Mouse (Mus musculus): ENCODE measurements around the gene Suox.
"Not testable (repeated sequence)": the region's sequence is repeated elsewhere in the genome, so short reads cannot be mapped to it uniquely, and the experiment has no call there.

Gene Suox

DNA sequence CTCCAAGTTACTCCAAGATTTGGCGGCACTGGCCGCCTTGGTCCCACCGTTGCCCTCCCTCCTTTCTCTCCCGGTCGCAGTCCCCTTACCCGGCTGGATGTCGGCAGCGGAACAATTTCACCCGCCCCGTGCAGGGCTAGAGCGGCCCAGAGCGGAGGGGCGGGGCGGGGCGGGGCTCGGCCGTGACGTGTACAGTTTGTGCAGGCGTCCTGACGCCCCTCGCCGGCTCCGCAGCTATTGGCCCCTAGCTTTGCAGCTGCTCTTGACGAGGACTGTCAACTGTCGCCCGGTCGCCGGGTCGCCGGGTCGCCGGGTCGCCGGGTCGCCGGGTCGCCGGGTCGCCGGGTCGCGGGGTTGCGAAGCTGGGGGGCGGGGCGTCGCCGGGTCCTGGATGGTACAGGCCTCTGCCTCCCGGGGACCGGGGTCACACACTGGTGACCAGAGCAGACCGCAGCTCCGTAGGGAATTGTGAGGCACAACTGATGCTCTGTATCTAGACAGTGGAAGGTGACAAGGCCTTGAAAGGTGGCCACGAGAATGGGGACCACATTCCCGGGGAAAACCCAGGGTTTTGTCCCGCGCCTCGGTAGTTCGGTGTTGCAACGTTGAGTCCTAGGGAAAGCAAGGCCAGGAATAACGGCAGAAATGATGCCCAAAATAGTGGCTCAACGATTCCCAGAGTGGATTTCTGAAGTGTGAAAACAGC, at the start of gene Suox:
Suox (minus strand) TSS at position 311 of the 706 bp plus-strand sequence.
- no peak for DNase-seq (ENCODE audit: low read depth, low spot score)

DNA sequence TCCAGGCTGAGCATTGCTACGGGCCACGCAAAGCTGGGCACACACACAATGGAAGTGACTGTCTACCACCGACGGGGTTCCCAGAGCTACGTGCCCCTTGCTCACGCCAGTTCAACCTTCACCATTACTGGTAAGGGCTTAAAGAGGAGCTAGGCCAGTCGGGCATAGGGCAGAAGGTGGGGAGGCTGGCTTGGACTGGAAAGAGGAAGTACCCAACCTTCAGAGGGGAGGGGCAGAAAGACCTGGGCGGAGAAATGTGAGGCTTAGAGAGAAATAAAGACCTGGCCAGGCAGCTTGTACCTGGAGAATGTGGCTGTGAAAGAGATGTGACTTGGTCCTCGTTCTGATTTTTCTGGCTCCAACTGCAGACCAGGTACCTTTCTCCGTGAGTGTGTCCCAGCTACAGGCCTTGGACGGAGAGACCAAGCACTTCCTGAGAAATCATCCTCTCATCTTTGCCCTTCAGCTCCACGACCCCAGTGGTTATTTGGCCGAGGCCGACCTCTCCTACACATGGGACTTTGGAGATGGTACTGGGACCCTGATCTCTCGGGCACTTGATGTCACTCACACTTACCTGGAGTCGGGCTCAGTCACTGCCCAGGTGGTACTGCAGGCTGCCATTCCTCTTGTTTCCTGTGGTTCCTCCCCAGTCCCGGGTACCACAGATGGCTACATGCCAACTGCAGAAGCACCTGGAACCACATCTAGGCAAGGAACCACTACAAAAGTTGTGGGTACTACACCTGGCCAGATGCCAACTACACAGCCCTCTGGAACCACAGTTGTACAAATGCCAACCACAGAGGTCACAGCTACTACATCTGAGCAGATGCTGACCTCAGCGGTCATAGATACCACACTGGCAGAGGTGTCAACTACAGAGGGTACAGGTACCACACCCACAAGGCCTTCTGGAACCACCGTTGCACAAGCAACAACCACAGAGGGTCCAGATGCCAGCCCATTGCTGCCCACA, 42.0 kb upstream of the Suox start:
- DNase-seq (ENCODE audit: low read depth, low spot score): no peak

- not testable (repeated sequence) for DNase-seq (ENCODE audit: low read depth, low spot score)
Observed at GRCm38 (mm10) chr10:128711318-128711717, 37.4 kb upstream of the Suox start.

- DNase-seq (ENCODE audit: low read depth, low spot score): no peak
Observed at GRCm38 (mm10) chr10:128705317-128705693, 31.4 kb upstream of the Suox start.

GRCm38 (mm10) chr10:128704491-128705316, 30.8 kb upstream of the Suox start, which contains the start of gene Cdk2:
Cdk2 (minus strand) TSS chr10:128705031.
- peak; percentile 81 for DNase-seq (ENCODE audit: low read depth, low spot score)

- DNase-seq (ENCODE audit: low read depth, low spot score): no peak
Observed at GRCm38 (mm10) chr10:128703895-128704294, 30.0 kb upstream of the Suox start, which contains the start of gene Pmel. Pmel (plus strand) TSS chr10:128704195.

DNA sequence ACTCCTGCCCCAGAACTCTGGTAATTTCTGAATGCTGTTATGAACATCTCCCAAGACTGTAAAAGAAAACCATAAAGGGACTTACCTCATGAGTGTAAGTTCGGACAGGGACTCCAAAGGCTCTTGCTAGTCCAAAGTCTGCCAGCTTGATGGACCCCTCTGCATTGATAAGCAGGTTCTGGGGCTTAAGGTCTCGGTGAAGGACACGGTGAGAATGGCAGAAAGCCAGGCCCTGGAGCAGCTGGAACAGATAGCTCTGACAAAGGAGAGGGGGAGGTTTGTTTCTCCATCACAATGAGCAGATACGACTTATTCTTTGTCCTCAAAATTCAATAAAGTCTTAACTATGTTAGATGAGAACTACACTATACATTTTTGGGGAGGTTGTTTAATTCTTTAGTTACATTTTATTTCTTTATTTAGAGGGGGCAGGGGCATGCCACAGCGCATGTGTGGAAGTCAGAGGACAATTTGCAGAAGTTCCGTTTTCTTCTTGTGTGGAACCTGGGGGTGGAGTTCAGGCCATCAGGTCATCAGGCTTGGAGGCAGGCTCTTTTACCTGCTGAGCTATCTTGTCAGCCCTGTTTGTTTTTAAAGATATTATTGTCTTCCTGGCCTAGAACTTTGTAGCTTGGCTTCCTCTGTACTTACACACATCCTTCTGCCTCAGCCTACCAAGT, 28.6 kb upstream of the Suox start:
- no peak for DNase-seq (ENCODE audit: low read depth, low spot score)

GRCm38 (mm10) chr10:128700712-128701111, 26.8 kb upstream of the Suox start:
- no peak for DNase-seq (ENCODE audit: low read depth, low spot score)

GRCm38 (mm10) chr10:128699611-128700010, 25.7 kb upstream of the Suox start:
- no peak for DNase-seq (ENCODE audit: low read depth, low spot score)

GRCm38 (mm10) chr10:128699006-128699405, 25.1 kb upstream of the Suox start:
- DNase-seq (ENCODE audit: low read depth, low spot score): no peak

GRCm38 (mm10) chr10:128697072-128697725, 23.3 kb upstream of the Suox start:
- no peak for DNase-seq (ENCODE audit: low read depth, low spot score)

DNA sequence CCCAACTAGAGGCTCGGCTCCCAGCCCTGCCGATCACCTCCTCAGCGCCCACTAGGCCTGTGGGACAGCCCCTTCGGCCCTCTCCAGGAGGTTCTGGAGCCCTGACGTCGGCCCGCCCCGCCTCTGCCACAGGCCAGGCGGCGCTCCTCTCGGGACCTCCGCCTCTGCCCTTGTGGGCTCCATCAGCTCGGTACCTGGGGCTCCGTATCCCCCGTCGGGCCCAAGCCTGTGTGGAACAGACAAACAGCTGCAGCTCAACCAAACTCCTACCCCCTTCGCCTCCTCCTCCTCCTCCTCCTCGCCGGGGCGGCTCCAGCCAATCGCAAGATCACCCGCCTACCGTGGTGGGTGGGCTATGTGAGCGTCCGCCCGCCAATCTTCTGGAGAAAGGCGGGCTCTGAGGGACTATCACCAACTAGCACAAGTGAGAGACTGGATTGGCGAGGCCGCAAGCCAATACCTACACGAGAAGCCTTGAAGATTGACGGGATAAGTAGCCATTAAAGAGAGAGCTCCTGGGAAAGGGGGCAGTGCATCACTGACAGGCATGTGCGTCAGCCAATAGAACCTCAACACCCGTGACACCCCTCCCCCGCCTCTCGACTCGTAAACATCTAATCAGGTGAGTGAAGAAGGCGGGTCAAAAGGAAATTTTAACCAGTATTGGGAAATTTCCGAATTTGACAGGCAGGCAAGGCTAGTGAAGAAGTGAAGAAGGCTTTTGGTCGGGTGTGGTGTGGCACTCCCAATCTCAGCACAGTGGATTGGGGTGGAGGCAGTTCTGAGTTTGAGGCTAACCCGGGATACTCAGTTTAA, 22.3 kb upstream of the Suox start, which contains the start of gene Rab5b:
Rab5b (minus strand) TSS at position 273 of the 816 bp plus-strand sequence.
- DNase-seq (ENCODE audit: low read depth, low spot score): peak; percentile 93

DNA sequence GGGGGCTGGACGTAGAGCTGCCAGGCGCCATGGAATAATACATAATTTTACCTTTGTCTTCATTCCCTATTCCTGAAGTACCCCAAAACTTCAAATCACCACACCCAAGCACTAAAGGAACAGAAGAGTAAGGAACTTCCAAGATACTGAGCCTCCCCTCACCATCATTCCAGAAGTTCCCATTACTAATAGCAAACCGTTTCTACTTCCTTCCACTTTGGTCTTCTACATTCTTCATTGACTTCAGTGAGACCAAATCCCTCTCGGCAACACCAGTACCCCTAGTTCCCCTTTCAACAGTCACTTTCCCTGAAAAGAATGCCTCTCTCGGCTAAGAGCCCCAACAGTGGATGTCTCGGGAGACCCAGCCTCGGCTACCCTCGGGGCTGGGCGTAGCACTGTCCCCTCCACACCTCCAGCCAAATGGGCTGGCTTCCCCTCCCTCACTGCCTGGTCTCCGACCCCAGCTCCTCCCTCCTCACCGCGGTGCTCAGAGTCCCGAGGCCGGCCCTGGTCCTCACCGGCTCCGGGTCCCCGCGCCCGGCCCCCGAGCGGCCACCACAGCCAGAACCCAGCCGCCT, 21.6 kb upstream of the Suox start:
- DNase-seq (ENCODE audit: low read depth, low spot score): no peak

DNA sequence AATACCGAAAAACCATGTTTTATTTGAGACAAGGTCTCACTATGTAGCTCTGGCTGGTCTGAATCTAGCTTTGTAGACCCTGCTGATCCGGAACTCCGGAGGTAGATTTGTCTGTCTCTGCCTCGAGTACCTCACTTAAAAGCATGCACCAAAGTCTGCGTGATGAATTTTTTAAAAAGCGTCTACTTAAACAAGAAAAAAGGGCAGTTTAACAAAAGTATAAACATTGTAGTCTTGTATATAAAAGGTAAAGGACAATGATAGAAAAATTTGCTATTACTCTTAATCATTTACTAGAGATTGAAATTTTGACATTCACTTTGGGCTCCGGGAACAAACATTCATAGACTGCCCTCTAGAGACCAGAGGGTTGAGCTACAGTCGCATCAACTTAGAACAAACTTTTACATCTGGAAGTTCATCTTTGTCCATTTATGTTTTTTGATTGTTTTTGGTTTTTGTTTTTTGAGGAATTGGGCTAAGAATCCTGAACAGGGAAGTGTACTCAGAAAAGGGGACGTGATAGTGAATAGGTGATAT, 666 bp upstream of the Suox start:
- no peak for DNase-seq (ENCODE audit: low read depth, low spot score)

DNA sequence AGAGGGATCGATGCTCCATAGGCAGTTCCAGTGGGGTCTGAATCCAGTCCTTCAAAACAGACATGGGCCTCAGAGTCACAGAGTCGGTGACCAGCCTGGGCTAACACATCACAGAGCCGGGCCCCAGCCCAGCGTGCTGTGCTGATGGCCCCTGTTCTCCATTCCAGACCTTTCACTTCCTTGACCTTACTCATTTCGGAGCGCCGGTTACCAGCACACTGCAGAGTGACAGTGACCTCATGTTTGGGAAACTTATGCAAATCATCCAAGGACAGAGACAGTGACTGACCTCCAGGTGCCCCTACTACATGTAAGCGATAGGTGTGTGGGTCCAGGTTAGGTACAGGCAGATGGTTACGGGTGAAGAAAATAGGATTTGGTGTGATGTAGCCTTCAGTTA, 2.7 kb downstream of the Suox start:
- no peak for DNase-seq (ENCODE audit: low read depth, low spot score)

DNA sequence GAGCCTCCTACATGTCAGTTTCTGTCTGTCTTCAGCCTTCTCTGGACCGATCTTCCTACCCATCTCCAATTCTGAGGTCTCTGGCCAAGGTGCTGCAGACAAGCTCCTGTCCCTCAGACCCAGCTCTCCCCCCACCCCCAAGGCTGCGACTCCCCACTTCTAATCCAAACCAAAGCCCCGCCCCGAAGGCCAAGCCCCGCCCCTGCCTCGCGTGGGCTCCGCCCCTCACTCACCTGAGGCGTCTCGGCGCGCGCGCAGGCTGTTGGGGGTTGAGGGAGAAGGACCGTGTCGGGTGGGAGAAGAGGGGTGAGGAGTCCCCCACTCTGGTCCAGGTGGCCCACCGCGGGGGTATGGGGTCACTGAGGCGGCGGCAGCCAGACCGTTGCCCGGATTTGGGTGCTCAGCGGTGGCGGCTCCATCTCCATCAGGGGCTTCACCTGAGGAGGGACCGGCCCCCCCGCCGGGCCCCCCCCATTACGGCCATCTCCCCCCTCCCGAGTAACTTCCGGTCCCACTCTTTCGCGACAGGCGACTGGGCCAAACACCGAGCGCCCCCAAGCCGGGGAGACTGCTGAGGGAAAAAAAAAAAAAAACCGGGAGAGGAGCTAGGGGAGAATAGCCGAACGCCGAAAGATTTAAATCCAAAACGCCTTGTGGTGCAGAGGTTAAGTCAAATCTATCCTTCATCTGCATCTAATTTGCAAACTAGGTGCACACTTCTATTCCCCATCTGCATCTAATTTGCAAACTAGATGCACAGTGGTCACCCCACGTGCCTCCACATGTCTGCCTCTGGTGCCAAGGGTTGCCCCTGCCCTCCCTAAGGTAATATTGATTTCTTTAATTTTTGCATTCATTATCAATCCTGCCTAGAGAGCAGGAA, 4.8 kb downstream of the Suox start:
- peak; percentile 54 for DNase-seq (ENCODE audit: low read depth, low spot score)

DNA sequence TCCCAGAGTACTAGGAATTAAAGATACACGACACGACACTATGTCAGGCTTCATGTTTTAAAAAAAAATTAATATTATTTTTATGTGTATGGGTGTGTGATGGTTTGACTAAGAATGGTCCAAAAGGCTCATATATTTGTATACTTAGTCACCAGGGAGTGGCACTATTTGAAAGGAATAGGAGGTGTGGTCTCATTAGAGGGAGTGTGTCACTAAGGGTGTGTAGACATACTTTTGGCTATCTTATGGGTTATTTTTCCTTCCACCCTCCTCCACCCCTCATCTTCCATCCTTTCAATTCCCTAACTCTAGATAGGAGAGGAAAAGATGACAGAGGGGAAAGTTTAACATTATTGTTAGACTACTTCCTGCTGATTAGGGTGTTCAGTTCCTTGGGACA, 8.1 kb downstream of the Suox start:
- no peak for DNase-seq (ENCODE audit: low read depth, low spot score)

DNA sequence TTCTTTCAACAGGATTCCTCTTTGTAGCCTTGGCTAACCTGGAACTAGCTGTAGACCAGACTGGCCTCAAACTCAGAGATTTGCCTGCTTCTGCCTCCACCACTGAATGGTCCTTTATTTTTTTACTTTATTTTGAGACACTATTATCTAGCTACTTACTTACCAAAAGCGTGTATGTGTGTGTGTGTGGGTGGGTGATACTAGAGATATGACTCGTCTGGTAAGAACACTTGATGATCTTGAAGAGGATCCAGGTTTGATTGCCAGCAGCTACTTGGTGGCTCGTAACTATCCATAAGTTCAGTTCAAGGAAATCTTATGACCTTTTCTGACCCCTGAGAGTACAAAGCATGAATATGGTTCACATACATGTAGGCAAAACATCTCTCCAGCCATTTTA, 8.6 kb downstream of the Suox start:
- no peak for DNase-seq (ENCODE audit: low read depth, low spot score)
